Mouse (Mus musculus): ENCODE results near the gene Ugt2a2.
"Not testable (repeated sequence)": the region's sequence is repeated elsewhere in the genome, so short reads cannot be mapped to it uniquely, and the experiment has no call there.

Ugt2a2 gene

DNA sequence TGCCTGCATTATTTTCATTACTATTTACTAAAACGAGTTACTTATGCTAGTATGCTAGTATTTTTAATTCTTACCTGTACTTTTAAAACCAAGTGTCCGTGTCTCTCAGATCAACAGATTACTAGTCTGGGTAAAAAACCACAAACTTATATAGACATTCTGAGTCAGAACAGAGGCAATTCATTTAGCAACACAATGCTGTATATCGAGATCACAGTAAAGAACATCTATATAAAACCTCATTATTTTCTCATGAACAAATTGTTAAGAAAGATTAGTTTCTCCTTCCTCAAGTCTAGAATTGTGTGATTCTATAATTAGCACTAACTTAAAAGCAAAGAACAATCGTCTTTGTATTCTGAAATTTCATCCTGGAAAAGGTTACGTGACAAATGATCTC, at the start of gene Ugt2a2:
Gene Ugt2a2 (minus strand): TSS at position 101 of the 400 bp plus-strand sequence.
- ATAC-seq (ENCODE audit: low TSS enrichment), result no peak

DNA sequence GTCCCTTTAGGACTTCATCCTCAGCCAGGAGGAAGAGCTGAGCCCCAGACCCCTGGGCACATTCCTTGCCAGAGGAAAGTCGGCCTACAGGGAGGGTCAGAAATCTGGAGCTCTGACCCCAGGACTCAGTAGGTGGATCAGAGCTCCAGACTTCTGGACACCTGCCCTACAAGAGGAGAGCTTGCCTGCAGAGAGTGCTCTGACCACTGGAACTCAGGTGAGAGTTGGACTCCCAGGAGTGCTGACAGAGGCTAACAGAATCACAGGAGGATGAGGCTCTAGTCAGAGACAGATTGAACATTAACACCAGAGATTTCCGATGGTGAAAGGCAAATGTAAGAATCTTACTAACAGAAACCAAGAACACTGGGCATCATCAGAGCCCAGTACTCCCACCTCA, 41.5 kb upstream of the Ugt2a2 start:
- ATAC-seq (ENCODE audit: low TSS enrichment), result not testable (repeated sequence)

DNA sequence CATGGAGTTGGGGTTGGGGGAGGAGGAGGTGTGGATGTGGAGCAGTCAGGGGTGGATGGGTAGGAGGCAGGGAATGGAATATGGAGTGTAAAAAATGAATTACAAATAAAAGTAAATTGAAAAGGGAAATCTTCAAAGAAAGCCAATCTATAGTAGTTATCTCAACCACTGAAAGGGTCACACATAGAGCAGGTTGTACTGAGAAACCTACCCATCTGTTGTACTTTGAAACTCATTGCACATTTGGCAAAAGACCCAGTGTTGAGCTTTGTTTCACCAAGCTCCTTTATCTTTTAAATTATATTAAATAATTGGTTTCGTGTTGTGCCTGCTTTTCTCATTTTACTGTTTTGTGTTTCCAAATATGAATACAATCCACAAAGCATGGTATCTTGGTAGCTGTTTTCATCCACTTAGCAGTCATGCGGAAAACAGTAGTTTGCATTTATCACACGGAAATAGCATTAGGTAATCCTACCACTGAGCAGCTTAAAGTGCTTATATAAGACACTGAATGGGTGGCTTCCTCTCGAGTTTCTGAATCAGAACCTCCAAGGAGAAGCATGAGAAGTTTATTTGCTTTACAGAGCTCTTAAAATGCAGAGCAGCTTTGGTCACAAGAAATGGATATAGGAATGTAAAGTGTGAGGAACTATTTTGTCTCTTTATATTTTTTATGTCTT, 23.9 kb upstream of the Ugt2a2 start:
- peak; percentile 84 for ATAC-seq (ENCODE audit: low TSS enrichment)

DNA sequence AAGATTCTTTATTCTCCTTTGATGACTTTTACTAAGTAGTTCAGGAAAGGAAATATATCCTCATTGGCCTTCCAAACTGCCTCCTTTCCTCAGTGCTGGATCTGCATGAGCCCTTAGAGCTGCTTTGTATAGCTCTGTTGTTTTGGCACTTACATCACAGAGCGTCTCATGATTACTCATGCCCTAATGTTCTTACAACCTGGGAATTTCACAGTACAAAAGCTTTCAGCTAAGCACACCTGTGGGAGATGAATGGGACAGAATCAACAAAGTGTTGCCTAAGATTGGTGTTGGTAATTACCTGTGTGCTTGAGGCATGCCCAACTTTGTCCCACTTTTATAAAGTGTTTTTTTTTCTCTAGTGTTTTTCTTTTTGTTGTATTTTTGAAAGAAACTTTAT, 20.6 kb upstream of the Ugt2a2 start:
- no peak for ATAC-seq (ENCODE audit: low TSS enrichment)

DNA sequence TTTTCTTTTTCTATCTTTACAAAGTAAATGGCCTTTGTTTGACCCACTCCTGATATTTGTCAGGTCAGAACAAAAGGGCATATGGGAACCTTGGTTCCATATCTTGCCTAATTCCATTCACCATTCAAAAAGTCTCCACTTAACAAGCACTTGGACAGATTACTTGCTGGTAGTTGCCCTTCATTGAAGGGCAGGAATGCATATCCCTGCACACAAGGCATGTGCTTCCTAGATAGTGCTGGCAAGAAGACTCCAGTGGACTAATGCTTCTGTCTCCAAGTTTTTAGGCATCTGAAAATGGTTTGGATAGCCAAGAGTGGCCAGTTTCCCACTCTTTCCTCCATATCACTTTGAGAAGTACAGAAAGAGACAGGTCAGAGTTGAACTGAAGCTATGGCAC, 17.3 kb upstream of the Ugt2a2 start:
- ATAC-seq (ENCODE audit: low TSS enrichment), result no peak

DNA sequence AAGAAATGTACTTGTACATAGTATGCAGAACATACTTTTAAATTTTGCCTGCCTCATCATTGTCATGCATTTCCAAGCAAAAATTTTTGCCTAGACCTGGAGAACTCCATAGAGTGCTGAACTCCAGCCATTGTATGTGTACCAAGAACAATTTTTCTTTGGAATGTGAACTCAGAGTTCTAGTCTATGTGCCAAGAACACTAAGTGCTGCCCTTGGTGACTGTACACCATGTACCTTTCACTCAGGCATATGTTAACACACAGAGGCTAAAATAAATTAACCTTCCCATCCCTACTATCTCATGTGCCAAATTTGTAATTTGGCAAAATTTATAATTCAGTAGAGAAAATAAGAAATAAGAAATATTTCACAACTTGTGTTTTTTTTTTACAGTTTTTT, 16.9 kb upstream of the Ugt2a2 start:
- no peak for ATAC-seq (ENCODE audit: low TSS enrichment)

DNA sequence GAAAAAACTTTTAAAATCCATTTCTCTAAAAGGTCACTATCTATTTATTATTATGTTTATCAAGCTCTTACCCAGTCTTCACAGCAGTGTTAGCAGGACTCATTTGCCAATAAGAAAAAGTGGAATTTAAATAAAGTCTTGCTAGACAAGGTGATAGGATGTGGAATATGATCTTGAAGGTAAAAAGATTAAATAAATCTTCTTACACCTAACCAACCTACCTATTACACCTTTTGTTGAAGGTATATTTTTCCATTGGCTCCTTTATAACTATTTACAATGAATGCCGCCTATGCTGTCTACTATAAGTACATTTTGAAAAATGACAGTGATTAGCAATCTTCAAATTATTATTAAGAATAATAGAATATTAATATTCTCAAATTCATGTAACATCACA, 8.7 kb upstream of the Ugt2a2 start, which contains the start of gene Ugt2a1:
Gene Ugt2a1 (minus strand): TSS at position 101 of the 400 bp plus-strand sequence.
- ATAC-seq (ENCODE audit: low TSS enrichment), result no peak

DNA sequence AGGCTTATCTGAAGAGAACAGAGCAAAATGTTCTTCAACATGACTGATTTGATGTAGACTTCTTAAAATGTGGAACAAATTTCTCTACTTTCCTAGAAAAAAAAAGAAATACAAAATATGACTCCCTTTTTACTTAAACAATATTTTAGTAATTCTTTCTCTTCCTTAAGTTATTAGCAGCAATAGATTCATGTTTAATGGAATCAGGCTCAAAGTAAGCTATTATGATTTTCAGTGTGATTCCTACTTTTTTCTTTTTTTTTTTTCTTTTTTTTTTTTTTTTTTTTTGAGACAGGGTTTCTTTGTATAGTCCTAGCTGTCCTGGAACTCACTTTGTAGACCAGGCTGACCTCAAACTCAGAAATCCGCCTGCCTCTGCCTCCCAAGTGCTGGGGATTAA, 4.6 kb upstream of the Ugt2a2 start, which contains the start of gene Gm43638:
Gene Gm43638 (minus strand): TSS at position 101 of the 400 bp plus-strand sequence.
- not testable (repeated sequence) for ATAC-seq (ENCODE audit: low TSS enrichment)

DNA sequence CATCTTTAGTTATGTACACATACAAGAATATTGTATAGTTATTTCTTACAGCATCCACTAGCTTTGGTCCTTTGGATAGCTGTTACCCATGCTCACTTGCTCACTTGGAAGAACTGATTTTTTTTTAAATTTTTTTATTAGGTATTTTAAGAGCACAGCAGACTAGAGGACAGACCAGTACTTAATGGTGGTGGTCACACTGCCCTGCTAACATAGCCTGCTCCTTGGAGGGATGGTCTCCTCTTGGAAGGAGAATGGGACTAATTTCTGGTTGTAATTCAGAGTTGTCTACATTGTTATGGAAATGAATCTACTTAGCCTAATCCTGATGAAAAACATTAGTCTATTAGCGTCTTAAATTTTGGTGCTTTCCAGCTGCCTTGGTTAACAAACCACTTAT, 23.2 kb downstream of the Ugt2a2 start:
- ATAC-seq (ENCODE audit: low TSS enrichment), result no peak

DNA sequence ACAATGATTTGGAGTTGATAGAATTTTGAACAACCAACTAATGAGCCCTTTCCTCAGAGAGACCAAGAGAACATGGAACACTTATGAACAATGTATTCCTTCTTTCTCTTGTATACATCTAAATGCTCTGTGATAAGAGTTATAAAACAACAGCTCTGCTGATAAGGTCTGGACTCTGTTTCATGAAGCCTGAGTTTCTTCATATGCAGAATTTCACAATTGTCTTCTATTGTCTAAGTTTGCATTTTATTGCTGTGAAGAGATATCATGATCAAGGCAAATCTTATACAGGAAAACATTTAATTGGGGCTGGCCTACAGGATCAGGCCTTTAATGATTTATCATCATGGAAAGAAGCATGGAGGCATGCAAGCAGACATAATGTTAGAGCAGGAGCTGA, 24.4 kb downstream of the Ugt2a2 start:
- no peak for ATAC-seq (ENCODE audit: low TSS enrichment)

DNA sequence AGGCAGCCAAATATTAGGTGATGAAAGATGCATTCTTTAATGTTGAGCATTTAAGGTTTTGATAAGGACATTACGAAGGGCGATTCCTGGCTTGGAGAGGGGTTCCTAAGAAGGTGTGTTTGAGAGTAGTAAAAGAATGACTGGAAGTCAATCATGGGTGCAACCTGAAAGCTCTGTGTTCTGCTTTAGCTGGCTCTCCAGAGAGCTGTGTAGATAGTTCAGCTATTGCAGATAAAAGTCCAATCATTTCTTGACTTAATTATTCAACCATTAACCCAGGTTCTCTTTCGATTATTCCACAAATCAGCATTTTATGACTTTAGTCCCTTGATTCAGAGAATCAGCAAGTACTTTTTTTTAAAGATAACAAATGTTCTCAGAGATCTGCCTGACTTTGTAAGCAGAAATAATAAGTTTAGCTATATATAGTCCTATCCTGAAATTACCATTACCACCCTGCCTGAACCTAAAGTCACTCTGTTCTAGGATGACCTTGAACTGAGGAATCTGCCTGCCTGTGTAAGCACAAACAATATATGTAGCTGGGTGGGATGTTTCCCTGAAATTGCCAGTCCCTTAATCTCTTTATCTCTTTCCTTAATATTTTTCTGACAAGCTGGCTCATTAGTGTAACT, 25.7 kb downstream of the Ugt2a2 start:
- ATAC-seq (ENCODE audit: low TSS enrichment), result no peak

DNA sequence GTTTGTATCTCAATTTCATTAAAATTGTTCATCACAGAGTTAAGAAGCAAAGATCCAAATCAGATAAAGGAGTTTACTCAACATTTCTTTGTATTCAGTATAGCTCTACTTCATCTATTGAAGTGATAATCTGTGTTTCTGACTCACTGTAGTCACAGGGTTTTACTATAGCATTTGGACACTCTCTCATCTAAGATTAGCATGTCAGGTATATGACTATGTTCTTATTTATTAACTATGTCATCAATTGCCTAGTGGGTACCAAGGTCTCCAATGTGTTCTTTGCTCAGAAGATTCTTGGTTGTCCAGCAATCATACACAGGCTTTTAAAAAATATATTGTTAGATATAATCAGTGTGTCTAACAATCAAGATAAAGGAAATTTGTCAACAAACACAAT, 26.5 kb downstream of the Ugt2a2 start:
- ATAC-seq (ENCODE audit: low TSS enrichment), result no peak

DNA sequence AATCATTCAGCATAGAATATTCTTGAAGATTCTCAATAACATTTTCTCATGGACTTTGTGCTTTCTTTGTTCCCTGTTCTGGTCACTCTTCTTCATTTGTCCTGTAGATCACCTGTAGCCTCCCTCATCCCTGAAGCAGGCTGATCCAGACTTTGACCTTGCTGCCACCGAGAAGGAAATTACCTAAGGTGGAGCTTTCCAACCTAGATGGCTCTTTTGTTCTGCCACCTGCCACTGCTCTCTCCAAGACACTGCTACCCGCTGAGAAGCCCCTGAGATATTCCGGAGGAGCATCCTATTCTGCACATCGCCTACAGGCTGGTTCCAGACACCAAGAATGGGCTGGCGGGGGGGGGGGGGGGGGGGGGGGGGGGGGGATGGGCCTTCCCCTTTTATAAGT, 29.5 kb downstream of the Ugt2a2 start:
- ATAC-seq (ENCODE audit: low TSS enrichment), result not testable (repeated sequence)

DNA sequence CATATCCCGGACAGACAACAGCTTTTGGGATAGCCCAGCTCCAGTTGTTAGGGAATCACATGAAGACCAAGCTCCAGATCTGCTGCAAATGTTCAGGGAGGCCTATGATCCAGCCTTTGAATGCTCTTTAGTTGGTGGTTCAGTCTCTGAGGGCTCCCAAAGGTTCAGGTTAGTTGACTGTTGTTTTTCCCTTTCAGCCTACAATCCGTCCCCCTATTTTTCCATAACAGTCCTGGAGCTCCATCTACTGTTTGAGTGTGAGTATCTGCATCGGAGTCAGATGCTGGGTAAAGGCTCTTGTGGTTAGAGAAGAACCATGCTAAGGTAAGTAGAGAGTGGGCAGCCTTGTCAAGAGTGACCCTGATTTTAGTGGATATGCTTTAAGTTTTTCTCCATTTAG, 45.8 kb downstream of the Ugt2a2 start:
- peak; percentile 94 for ATAC-seq (ENCODE audit: low TSS enrichment)

DNA sequence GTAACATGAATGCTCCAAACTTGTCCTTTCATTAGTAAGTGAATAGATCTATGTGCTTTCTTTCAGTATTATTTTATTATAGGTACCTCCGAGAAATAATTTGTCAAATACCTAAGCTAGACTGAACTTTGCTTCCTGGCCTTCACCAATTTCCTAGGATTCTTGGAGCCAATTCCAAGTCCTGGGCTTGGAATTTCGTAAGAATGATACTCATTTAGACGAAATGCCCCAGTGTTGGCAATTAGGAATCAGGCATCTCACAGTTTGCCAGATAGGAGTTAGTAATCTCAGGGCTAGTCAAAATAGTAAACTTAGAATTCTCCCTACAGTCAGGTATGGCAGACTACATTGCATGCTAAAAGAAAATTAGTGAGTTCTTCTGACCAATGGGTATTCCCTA, 56.4 kb downstream of the Ugt2a2 start:
- ATAC-seq (ENCODE audit: low TSS enrichment), result no peak

DNA sequence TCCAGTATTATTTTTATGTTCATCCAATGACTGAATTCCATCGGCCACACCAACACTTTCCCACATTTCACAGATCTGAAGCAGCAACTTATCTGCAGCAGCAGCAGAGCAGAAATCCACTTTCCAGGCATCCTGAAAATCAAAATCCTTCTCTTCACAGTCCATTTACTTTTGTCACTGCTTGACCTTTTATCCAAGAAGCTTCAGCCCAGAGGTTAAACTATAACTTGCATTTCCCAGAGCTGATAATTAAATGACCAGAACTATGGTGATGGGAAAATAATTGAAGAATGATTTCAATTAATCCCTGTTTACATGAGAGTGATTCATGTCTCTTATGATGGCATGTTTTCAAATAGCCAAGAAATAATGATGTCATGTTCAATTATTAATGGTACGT, 58.0 kb downstream of the Ugt2a2 start, which contains the start of gene Ugt2b38:
Gene Ugt2b38 (minus strand): TSS at position 163 of the 400 bp plus-strand sequence.
- ATAC-seq (ENCODE audit: low TSS enrichment), result not testable (repeated sequence)
